Mouse (Mus musculus) MEL (cell line): Measurements from ENCODE around the gene Pigyl. TPM values are rescaled to one million over a fixed set of nuclear protein-coding genes. Genes with fewer than 3 reads are reported as not detected.

Source experiments
- DNase-seq: peaks from one replicate; pipeline ENCODE4 v3.0.0; 2011; ENCODE audit warnings: low read depth, low spot score
- H3K27ac ChIP-seq: 2 replicates; pipeline ENCODE4 v1.5.1; 2012; ENCODE audit warnings: low read depth, mild to moderate bottlenecking, control low read depth, low read length, moderate library complexity; ENCODE audit not compliant: control insufficient read depth
- H3K27me3 ChIP-seq, 2 experiments: fragments of 150-350 bp in 1 of 2; sonication (generic) in 1 of 2; 2 replicates each; pipeline ENCODE4 v1.6.1; 2012; ENCODE audit warnings: low read length in 2 of 2, mild to moderate bottlenecking in 2 of 2, improper control_type of control experiment in 1 of 2, moderate library complexity in 1 of 2; ENCODE audit not compliant: insufficient read depth in 2 of 2, control insufficient read depth in 1 of 2
- H3K36me3 ChIP-seq, 2 experiments: 2 replicates each; pipeline ENCODE4 v1.6.1; 2012 to 2014; ENCODE audit warnings: low read length in 2 of 2, improper control_type of control experiment in 1 of 2, inconsistent platforms in 1 of 2, mild to moderate bottlenecking in 1 of 2; ENCODE audit not compliant: insufficient read depth in 2 of 2, control insufficient read depth in 1 of 2
- H3K4me1 ChIP-seq, 2 experiments: fragments of 150-350 bp in 1 of 2; sonication (generic) in 1 of 2; 2 replicates each; pipeline ENCODE4 v1.6.1; 2012; ENCODE audit warnings: low read length in 2 of 2, improper control_type of control experiment in 1 of 2, mild to moderate bottlenecking in 1 of 2; ENCODE audit not compliant: insufficient read depth in 2 of 2, control insufficient read depth in 1 of 2
- H3K4me3 ChIP-seq, 2 experiments: fragments of 150-350 bp in 1 of 2; sonication (generic) in 1 of 2; 2 replicates each; pipeline ENCODE4 v1.5.1; 2012; ENCODE audit warnings: low read depth in 2 of 2, low read length in 2 of 2, mild to moderate bottlenecking in 2 of 2, moderate library complexity in 2 of 2, control low read depth in 1 of 2, improper control_type of control experiment in 1 of 2; ENCODE audit not compliant: control insufficient read depth in 1 of 2, insufficient read depth in 1 of 2
- H3K79me2 ChIP-seq: 2 replicates; pipeline ENCODE4 v1.6.1; 2012; ENCODE audit warnings: mild to moderate bottlenecking, low read length, moderate library complexity; ENCODE audit not compliant: control insufficient read depth, poor library complexity, insufficient read depth
- H3K9ac ChIP-seq: 2 replicates; pipeline ENCODE4 v1.6.1; 2012; ENCODE audit warnings: low read depth, mild to moderate bottlenecking, control low read depth, low read length, moderate library complexity; ENCODE audit not compliant: control insufficient read depth, poor library complexity, severe bottlenecking
- H3K9me3 ChIP-seq: fragments of 150-350 bp; sonication (generic); replicated peaks from 2 replicates; pipeline ENCODE4 v1.6.1; 2012; ENCODE audit warnings: mild to moderate bottlenecking, low read length, improper control_type of control experiment, moderate library complexity; ENCODE audit not compliant: insufficient read depth
- BHLHE40 ChIP-seq: IDR thresholded peaks from 2 replicates; pipeline ENCODE4 v1.6.1; 2012; ENCODE audit warnings: low read depth, mild to moderate bottlenecking, inconsistent platforms, low read length, improper control_type of control experiment, borderline replicate concordance
- CHD1 ChIP-seq: IDR thresholded peaks from 2 replicates; pipeline ENCODE4 v1.6.1; 2012; ENCODE audit warnings: low read depth, mild to moderate bottlenecking, inconsistent platforms, low read length, improper control_type of control experiment
- CHD2 ChIP-seq: IDR thresholded peaks from 2 replicates; pipeline ENCODE4 v1.6.1; 2011; ENCODE audit warnings: low read length, improper control_type of control experiment
- CTCF ChIP-seq, 3 experiments: IDR thresholded peaks in 2 of 3; conservative IDR thresholded peaks in 1 of 3; 2 replicates each; pipeline ENCODE4 v1.5.1; 2011 to 2012; ENCODE audit warnings: low read length in 3 of 3, low read depth in 2 of 3, mild to moderate bottlenecking in 2 of 3, improper control_type of control experiment in 1 of 3, inconsistent platforms in 1 of 3, mixed read lengths in 1 of 3, moderate library complexity in 1 of 3; ENCODE audit not compliant: control insufficient read depth in 1 of 3, insufficient read depth in 1 of 3, poor library complexity in 1 of 3, severe bottlenecking in 1 of 3
- E2F4 ChIP-seq: IDR thresholded peaks from 2 replicates; pipeline ENCODE4 v1.6.1; 2011; ENCODE audit warnings: low read depth, low read length, improper control_type of control experiment, borderline replicate concordance
- ELF1 ChIP-seq: IDR thresholded peaks from 2 replicates; pipeline ENCODE4 v1.6.1; 2014; ENCODE audit warnings: low read depth, mild to moderate bottlenecking, inconsistent platforms, low read length, improper control_type of control experiment, moderate library complexity
- EP300 ChIP-seq, 2 experiments: IDR thresholded peaks; 2 replicates each; pipeline ENCODE4 v1.6.1; 2011; ENCODE audit warnings: improper control_type of control experiment in 2 of 2, low read length in 2 of 2, low read depth in 1 of 2, mild to moderate bottlenecking in 1 of 2
- ETS1 ChIP-seq: IDR thresholded peaks from 2 replicates; pipeline ENCODE4 v1.6.1; 2012; ENCODE audit warnings: low read depth, mild to moderate bottlenecking, inconsistent platforms, low read length, improper control_type of control experiment, moderate library complexity
- GABPA ChIP-seq: IDR thresholded peaks from 2 replicates; pipeline ENCODE4 v1.6.1; 2012; ENCODE audit warnings: low read depth, mild to moderate bottlenecking, inconsistent platforms, low read length, improper control_type of control experiment, moderate library complexity
- GATA1 ChIP-seq: IDR thresholded peaks from 2 replicates; pipeline ENCODE4 v1.6.1; 2011; ENCODE audit warnings: low read depth, low read length, improper control_type of control experiment
- HCFC1 ChIP-seq: IDR thresholded peaks from 2 replicates; pipeline ENCODE4 v1.6.1; 2012; ENCODE audit warnings: low read depth, mild to moderate bottlenecking, inconsistent platforms, low read length, improper control_type of control experiment, moderate library complexity
- JUND ChIP-seq: IDR thresholded peaks from 2 replicates; pipeline ENCODE4 v1.6.1; 2011; ENCODE audit warnings: low read depth, mild to moderate bottlenecking, improper control_type of control experiment, low read length
- MAFK ChIP-seq: IDR thresholded peaks from 2 replicates; pipeline ENCODE4 v1.6.1; 2011; ENCODE audit warnings: low read depth, mild to moderate bottlenecking, low read length, improper control_type of control experiment, borderline replicate concordance
- MAX ChIP-seq: IDR thresholded peaks from 2 replicates; pipeline ENCODE4 v1.6.1; 2011; ENCODE audit warnings: low read length, improper control_type of control experiment
- MAZ ChIP-seq: IDR thresholded peaks from 2 replicates; pipeline ENCODE4 v1.6.1; 2012; ENCODE audit warnings: low read depth, mild to moderate bottlenecking, inconsistent platforms, low read length, improper control_type of control experiment
- MEF2A ChIP-seq: IDR thresholded peaks from 2 replicates; pipeline ENCODE4 v1.6.1; 2014; ENCODE audit warnings: low read depth, mild to moderate bottlenecking, inconsistent platforms, low read length, improper control_type of control experiment; ENCODE audit not compliant: poor library complexity, insufficient replicate concordance, severe bottlenecking; ENCODE audit errors: extremely low read depth
- MXI1 ChIP-seq: IDR thresholded peaks from 2 replicates; pipeline ENCODE4 v1.6.1; 2011; ENCODE audit warnings: mild to moderate bottlenecking, low read depth, low read length, improper control_type of control experiment
- MYB ChIP-seq: IDR thresholded peaks from 2 replicates; pipeline ENCODE4 v1.6.1; 2011; ENCODE audit warnings: mild to moderate bottlenecking, low read depth, low read length, improper control_type of control experiment
- MYC ChIP-seq: IDR thresholded peaks from 2 replicates; pipeline ENCODE4 v1.6.1; 2011; ENCODE audit warnings: low read depth, mild to moderate bottlenecking, low read length, improper control_type of control experiment, moderate library complexity
- NELFE ChIP-seq: IDR thresholded peaks from 2 replicates; pipeline ENCODE4 v1.6.1; 2011; ENCODE audit warnings: low read depth, low read length, improper control_type of control experiment
- NRF1 ChIP-seq: IDR thresholded peaks from 2 replicates; pipeline ENCODE4 v1.6.1; 2014; ENCODE audit warnings: low read depth, mild to moderate bottlenecking, inconsistent platforms, low read length, improper control_type of control experiment, moderate library complexity; ENCODE audit not compliant: poor library complexity, insufficient read depth, severe bottlenecking
- POLR2A ChIP-seq, 2 experiments: IDR thresholded peaks; 2 replicates each; pipeline ENCODE4 v1.6.1; 2011 to 2012; ENCODE audit warnings: low read length in 2 of 2, mild to moderate bottlenecking in 2 of 2, control low read depth in 1 of 2, improper control_type of control experiment in 1 of 2, low read depth in 1 of 2, moderate library complexity in 1 of 2; ENCODE audit not compliant: control insufficient read depth in 1 of 2, insufficient read depth in 1 of 2, poor library complexity in 1 of 2
- POLR2AphosphoS2 ChIP-seq: IDR thresholded peaks from 2 replicates; pipeline ENCODE4 v1.6.1; 2011; ENCODE audit warnings: low read length, improper control_type of control experiment
- POLR2AphosphoS5 ChIP-seq: IDR thresholded peaks from 2 replicates; pipeline ENCODE4 v1.6.1; 2012; ENCODE audit warnings: low read depth, borderline replicate concordance, mild to moderate bottlenecking, inconsistent platforms, low read length, moderate library complexity, mixed read lengths
- RAD21 ChIP-seq: IDR thresholded peaks from 2 replicates; pipeline ENCODE4 v1.6.1; 2011; ENCODE audit warnings: mild to moderate bottlenecking, low read depth, low read length, improper control_type of control experiment
- RCOR1 ChIP-seq: IDR thresholded peaks from 2 replicates; pipeline ENCODE4 v1.6.1; 2012; ENCODE audit warnings: low read depth, mild to moderate bottlenecking, inconsistent platforms, low read length, improper control_type of control experiment
- SIN3A ChIP-seq: IDR thresholded peaks from 2 replicates; pipeline ENCODE4 v1.6.1; 2012; ENCODE audit warnings: low read length, improper control_type of control experiment, inconsistent platforms
- SMC3 ChIP-seq: IDR thresholded peaks from 2 replicates; pipeline ENCODE4 v1.6.1; 2011; ENCODE audit warnings: low read depth, low read length, improper control_type of control experiment
- TAL1 ChIP-seq: IDR thresholded peaks from 2 replicates; pipeline ENCODE4 v1.6.1; 2012; ENCODE audit warnings: mild to moderate bottlenecking, inconsistent platforms, low read length, moderate library complexity, mixed read lengths
- TBP ChIP-seq: IDR thresholded peaks from 2 replicates; pipeline ENCODE4 v1.8.0; 2011; ENCODE audit warnings: low read depth, low read length, improper control_type of control experiment
- TCF12 ChIP-seq: IDR thresholded peaks from 2 replicates; pipeline ENCODE4 v1.6.1; 2014; ENCODE audit warnings: low read depth, mild to moderate bottlenecking, inconsistent platforms, low read length, improper control_type of control experiment, moderate library complexity
- UBTF ChIP-seq: IDR thresholded peaks from 2 replicates; pipeline ENCODE4 v1.6.1; 2012; ENCODE audit warnings: low read depth, mild to moderate bottlenecking, inconsistent platforms, low read length, improper control_type of control experiment, moderate library complexity, borderline replicate concordance; ENCODE audit not compliant: insufficient read depth
- USF1 ChIP-seq: IDR thresholded peaks from 2 replicates; pipeline ENCODE4 v1.6.1; 2014; ENCODE audit warnings: low read depth, mild to moderate bottlenecking, inconsistent platforms, low read length, improper control_type of control experiment, moderate library complexity
- USF2 ChIP-seq, 2 experiments: IDR thresholded peaks; 2 replicates each; pipeline ENCODE4 v1.6.1; 2011 to 2012; ENCODE audit warnings: improper control_type of control experiment in 2 of 2, low read length in 2 of 2, borderline replicate concordance in 1 of 2, inconsistent platforms in 1 of 2, low read depth in 1 of 2, mild to moderate bottlenecking in 1 of 2; ENCODE audit not compliant: insufficient read depth in 1 of 2
- ZC3H11A ChIP-seq: IDR thresholded peaks from 2 replicates; pipeline ENCODE4 v1.6.1; 2012; ENCODE audit warnings: low read depth, mild to moderate bottlenecking, inconsistent platforms, low read length, improper control_type of control experiment
- ZMIZ1 ChIP-seq: IDR thresholded peaks from 2 replicates; pipeline ENCODE4 v1.6.1; 2012; ENCODE audit warnings: low read depth, mild to moderate bottlenecking, inconsistent platforms, low read length, improper control_type of control experiment, moderate library complexity
- ZNF384 ChIP-seq: IDR thresholded peaks from 2 replicates; pipeline ENCODE4 v1.6.1; 2012; ENCODE audit warnings: low read depth, mild to moderate bottlenecking, inconsistent platforms, low read length, improper control_type of control experiment
- polyA plus RNA-seq, 2 experiments: library from polyadenylated mRNA; stranded (reverse) in 1 of 2; unstranded in 1 of 2; fragments of >175 nt in 1 of 2; fragments of >200 nt in 1 of 2; gene quantifications; 2 replicates each; pipeline versions ENCODE4 v1.2.1 to v1.2.4; 2012; ENCODE audit warnings: low replicate concordance in 2 of 2, low read depth in 1 of 2; ENCODE audit not compliant: insufficient read length in 2 of 2, insufficient read depth in 1 of 2, missing spikeins in 1 of 2
- total RNA-seq: library from RNA; depleted of rRNA; stranded (reverse); fragments of 300-350 nt; gene quantifications from 2 replicates; pipeline ENCODE4 v1.2.3, GENCODE M21; 2012

Pigyl gene
- total and polyA plus RNA-seq, 3 experiments = 103 to 146 TPM; not detected in 1

DNA sequence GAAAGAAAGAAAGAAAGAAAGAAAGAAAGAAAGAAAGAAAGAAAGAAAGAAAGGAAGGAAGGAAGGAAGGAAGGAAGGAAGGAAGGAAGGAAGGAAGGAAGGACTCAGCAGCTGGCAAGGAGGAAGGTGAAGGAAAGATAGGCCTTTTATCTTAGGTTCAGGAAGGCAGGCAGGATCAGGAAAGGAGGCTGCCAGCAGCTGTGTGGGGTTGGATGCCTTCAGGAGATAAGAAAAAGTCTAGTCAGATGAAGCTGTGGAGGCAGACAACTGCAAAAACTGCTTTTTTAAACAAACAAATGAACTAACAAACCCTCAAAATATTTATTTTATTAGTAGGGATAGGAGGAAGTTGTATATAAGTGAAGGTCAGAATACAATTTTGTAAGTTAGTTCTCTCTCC is 35.1 kb upstream of the Pigyl start:
- H3K27me3 ChIP-seq = no peaks in the 10 kb centered on the region
- DNase-seq = peak; percentile 88
- H3K4me3 ChIP-seq = no peak overlapping the region
- peaks cover 25 to 49% of the 10 kb centered on the region in 2 experiments for H3K4me1 ChIP-seq
- H3K9me3 ChIP-seq = no peaks in the 10 kb centered on the region
- peaks cover 4% of the 10 kb centered on the region for H3K79me2 ChIP-seq
- H3K9ac ChIP-seq = no peak overlapping the region
- H3K36me3 ChIP-seq = peaks cover 0 to 29% of the 10 kb centered on the region in 2 experiments; a peak in 2 of 4 replicates
- H3K27ac ChIP-seq = peak overlapping the region; percentile 41
- TF ChIP-seq ETS1 = peak; percentile 99
- no peak for TF ChIP-seq POLR2AphosphoS2
- no peak for TF ChIP-seq SMC3
- no peak for TF ChIP-seq POLR2A (IDR thresholded peaks at IDR 0.05; ENCODE audit: control insufficient read depth in 1 of 2, insufficient read depth in 1 of 2, low read depth in 1 of 2, low read length in 2 of 2, poor library complexity in 1 of 2)
- TF ChIP-seq BHLHE40 = peak; percentile 89
- no peak for TF ChIP-seq RAD21
- no peak for TF ChIP-seq MAX
- peak; percentile 98 for TF ChIP-seq TCF12
- TF ChIP-seq CHD1 = no peak
- TF ChIP-seq ZC3H11A = no peak
- peak; percentile 73; the same call in 1 of the 2 replicates for TF ChIP-seq ZNF384
- TF ChIP-seq GABPA = no peak; the same call in 1 of the 2 replicates
- peak; percentile 69; the same call in 1 of the 2 replicates for TF ChIP-seq MYC
- peak; percentile 98 for TF ChIP-seq GATA1
- TF ChIP-seq NELFE = no peak
- no peak for TF ChIP-seq UBTF
- TF ChIP-seq MEF2A = no peak
- peak; percentile 75; the same call in 1 of the 2 replicates for TF ChIP-seq MAZ
- peak; percentile 92 for TF ChIP-seq SIN3A
- peak; percentile 88 for TF ChIP-seq TAL1
- no peak for TF ChIP-seq NRF1
- no peak for TF ChIP-seq USF2 (IDR thresholded peaks at IDR 0.05; ENCODE audit: borderline replicate concordance in 1 of 2, insufficient read depth in 1 of 2, low read depth in 1 of 2, low read length in 2 of 2)
- TF ChIP-seq CTCF (IDR thresholded peaks at IDR 0.05 in 2 of 3, conservative IDR thresholded peaks at IDR 0.05 in 1 of 3; ENCODE audit: control insufficient read depth in 1 of 3, insufficient read depth in 1 of 3, low read depth in 2 of 3, low read length in 3 of 3, poor library complexity in 1 of 3, severe bottlenecking in 1 of 3) = no peak
- TF ChIP-seq ZMIZ1 = no peak
- TF ChIP-seq CHD2 = no peak; the same call in 1 of the 2 replicates
- TF ChIP-seq USF1 = no peak
- TF ChIP-seq TBP = no peak
- TF ChIP-seq HCFC1 = peak; percentile 51
- TF ChIP-seq POLR2AphosphoS5 = no peak
- 0 out of 2 replicates have a peak, but pooled peaks have one; percentile 61 for TF ChIP-seq ELF1
- TF ChIP-seq EP300 (IDR thresholded peaks at IDR 0.05; ENCODE audit: low read depth in 1 of 2, low read length in 2 of 2) = peak; percentile 96
- no peak for TF ChIP-seq E2F4
- peak; percentile 93 for TF ChIP-seq RCOR1
- TF ChIP-seq MXI1 = peak; percentile 81
- 0 out of 2 replicates have a peak, but pooled peaks have one; percentile 38 for TF ChIP-seq JUND
- TF ChIP-seq MAFK = peak; percentile 83
- peak; percentile 83 for TF ChIP-seq MYB
